Mouse (Mus musculus): ENCODE measurements around the gene Thap12.

DNA sequence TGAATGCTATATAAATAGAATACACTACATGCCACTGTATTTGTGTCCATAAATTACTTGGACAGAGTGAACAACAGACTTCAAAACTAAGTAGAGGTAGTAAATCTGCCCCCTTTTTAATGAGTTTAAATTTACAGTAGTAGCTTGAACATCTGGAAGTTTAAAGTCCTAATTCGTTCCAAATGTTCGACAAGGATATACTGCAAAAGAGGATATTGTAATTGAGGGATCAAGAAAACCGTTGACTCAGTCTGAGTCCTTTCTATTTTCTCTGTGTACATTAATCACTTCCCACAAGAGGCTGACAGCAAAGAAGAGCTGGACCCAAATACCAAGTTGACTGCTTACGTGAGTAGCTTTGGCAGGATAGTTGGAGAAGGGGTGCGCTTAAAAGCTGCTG lies 18.3 kb downstream of the Thap12 start:
- TF ChIP-seq MYB (IDR thresholded peaks at IDR 0.05; ENCODE audit: low read depth, low read length) (no peak), MAZ (IDR thresholded peaks at IDR 0.05; ENCODE audit: low read depth, low read length) (no peak), RAD21 (IDR thresholded peaks at IDR 0.05; ENCODE audit: low read depth, low read length) (no peak)
